Mouse (Mus musculus) R1 (cell line): ENCODE measurements around the gene Slc34a1.

Experiments
- DNase-seq: peaks from one replicate; pipeline ENCODE4 v3.0.0-alpha.2; 2018; ENCODE audit warnings: low read depth, low spot score

Slc34a1 gene

GRCm38 (mm10) chr13:55398088-55398487 lies at the start of gene Slc34a1:
Gene Slc34a1, plus strand, starts transcription at chr13:55398187.
- DNase-seq: no peak

DNA sequence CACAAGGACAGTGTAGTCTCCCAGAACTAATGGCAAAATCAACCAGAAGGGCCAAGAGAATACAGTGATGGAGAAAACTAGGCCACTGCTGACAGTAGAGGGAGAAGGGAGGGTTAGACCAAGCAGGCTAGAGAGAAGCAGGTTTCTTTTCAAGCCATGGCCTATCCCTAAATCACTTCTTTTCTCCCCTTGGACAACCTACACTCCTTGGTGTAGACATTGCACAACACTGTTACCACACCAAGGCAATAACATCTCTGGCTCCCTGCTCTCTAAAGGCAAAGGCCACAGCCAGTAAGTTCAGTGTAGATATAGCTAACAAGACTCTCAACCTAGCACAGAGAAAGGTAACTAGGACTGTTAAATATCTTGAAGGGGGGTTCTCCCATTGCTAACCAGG lies 36.8 kb upstream of the Slc34a1 start:
- no peak for DNase-seq

- no peak for DNase-seq
Measured at GRCm38 (mm10) chr13:55361974-55362452, 36.0 kb upstream of the Slc34a1 start.

DNA sequence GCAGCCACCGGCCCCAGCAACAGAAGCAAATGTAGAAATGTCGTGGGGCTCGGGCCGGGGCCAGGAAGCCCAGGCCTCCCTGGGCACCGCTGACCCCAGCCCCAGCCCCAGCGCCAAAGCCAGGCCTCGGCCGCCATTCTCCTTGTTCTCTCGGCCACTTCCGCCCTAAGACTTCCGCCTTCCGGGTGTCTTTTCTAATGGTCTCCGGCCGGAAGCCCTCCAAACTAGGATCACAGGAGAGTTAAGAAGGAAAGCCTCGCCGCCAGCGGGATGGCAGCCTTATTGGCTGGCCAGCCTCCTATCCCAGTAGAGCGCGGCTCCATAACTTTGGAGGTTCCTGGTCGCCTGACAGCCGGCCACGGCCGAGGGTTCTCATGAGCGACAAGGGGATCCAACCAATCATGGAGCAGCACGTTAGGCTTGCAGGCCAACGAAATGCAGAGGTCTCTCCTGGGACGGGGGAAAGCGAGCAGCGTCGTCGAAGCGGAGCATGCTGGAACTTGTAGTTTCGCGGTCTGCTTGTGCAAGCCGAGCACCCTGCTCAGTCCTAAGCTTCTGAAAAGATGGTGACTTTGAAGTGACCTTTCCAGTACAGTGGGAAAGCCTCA lies 35.4 kb upstream of the Slc34a1 start, which contains the start of gene Lman2:
Lman2 (minus strand) TSS at position 331 of the 608 bp plus-strand sequence.
- peak; percentile 100 for DNase-seq

- no peak for DNase-seq
Measured at GRCm38 (mm10) chr13:55368401-55368800, 29.6 kb upstream of the Slc34a1 start.

DNA sequence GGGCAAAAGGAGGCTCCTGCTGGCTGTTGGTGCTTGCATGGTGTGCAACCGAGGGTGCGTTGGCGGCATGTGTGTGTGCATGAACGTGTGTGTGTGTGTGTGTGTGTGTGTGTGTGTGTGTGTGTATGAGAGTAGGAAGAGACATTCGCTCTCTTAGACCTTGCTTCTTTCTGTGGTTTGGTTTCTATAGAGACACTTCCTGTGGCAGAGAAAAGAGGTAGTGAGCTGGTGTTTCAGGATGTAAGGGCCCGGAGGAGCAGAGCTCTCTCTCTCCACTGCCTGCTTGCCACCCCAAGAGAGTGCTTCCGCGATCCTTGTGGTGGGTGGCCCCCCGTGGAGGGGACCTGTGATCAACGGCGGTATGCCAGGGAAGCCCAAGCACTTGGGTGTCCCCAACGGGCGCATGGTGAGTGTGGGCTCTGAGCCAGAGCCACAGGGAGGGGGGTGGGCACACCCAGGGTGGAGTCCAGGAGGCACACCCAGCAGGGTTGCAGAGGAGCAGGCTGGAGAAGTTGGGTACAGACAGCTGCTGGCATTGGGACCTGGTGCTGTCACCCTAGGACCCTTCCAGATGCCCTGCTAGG lies 28.4 kb upstream of the Slc34a1 start, which contains the start of gene Rgs14:
Rgs14 (plus strand) TSS at position 202 of the 584 bp plus-strand sequence.
- no peak for DNase-seq

GRCm38 (mm10) chr13:55370234-55370633 lies 27.8 kb upstream of the Slc34a1 start:
- DNase-seq: no peak

GRCm38 (mm10) chr13:55371007-55371681 lies 26.8 kb upstream of the Slc34a1 start:
- no peak for DNase-seq

DNA sequence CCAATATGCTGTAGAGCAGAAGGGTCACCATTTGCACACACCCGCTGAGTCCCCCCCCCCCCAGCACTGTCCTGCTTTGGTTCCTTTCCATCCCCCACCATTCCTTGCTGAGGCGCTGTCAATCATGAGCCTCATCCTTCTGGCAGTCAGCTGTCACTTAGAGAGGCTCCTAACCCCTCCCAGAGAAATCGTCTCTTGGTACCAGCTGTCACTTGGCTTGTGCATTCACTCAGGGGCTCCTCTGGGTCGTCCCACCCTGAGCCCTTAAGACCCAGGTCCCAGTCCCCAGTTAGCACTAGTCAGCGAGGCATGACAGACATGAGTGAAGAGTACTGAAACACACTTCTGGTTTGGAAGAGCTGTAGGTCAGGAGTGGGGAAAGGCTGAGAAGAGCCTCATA lies 26.2 kb upstream of the Slc34a1 start:
- DNase-seq: no peak

- no peak for DNase-seq
Measured at GRCm38 (mm10) chr13:55374206-55374924, 23.6 kb upstream of the Slc34a1 start.

DNA sequence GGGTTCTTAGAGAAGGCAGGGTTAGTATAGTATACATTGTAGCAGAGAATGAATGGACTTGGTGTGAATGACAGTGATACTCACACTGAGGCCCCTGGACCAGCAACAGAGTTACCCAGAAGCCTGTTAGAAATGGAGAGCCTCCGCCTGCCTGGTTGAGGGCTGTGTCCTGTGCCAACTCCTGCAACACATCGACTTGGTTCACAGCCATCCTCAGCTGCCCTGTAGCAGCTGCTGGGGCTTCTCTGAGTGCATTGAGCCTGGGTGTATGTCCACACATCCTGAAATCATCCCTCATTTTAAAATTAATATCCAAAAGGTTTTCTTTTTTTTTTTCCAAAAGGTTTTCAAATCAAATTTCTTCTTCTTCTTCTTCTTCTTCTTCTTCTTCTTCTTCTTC lies 22.1 kb upstream of the Slc34a1 start:
- no peak for DNase-seq

DNA sequence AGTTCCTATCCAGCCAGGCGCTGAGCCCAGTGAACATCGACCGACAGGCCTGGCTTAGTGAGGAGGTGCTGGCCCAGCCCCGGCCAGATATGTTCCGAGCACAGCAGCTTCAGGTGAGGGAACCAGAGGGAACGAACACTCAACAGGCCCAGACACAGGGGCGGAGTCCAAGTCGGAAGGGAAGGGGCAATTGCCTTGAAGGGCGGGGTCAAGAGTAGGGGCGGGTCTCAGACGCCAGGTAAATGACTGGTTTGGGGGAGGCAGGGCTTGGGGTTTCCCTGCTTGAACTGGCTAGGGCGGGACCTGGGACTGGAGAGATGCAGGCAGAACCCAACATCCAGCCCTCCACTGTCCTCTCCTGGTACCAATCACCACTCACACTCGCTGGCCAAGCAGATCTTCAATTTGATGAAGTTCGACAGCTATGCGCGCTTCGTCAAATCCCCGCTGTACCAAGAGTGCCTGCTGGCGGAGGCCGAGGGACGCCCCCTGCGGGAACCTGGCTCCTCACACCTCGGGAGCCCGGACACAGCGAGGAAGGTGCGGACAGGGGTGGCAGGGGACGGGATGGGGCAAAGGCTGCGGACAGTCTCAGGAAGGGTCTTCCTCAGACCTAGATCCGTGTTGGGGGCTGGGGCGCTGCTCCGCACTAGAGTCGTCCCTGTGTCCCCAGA lies 18.9 kb upstream of the Slc34a1 start:
- peak; percentile 91 for DNase-seq

GRCm38 (mm10) chr13:55381790-55382189 lies 16.2 kb upstream of the Slc34a1 start:
- no peak for DNase-seq

DNA sequence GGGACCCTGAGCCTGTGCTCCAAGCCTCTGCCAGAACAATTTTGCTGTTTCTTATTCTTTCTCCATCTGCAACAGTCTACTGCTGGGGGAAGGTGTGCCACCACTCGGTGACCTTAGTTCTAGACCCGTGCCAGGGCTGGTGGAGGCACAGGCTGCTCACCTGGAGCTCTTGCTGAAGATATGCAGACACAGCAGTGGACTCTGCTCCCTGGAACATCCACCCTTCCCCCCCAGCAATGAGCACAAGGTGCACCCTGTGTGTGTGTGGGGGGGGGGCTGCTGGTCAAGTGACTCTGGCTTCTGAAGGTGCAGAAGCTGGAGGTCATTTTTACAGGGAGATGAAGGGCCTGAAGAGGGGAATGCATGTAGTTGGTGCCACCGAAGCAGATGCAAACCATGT lies 7.3 kb upstream of the Slc34a1 start:
- DNase-seq: no peak

GRCm38 (mm10) chr13:55391626-55392029 lies 6.4 kb upstream of the Slc34a1 start:
- no peak for DNase-seq

DNA sequence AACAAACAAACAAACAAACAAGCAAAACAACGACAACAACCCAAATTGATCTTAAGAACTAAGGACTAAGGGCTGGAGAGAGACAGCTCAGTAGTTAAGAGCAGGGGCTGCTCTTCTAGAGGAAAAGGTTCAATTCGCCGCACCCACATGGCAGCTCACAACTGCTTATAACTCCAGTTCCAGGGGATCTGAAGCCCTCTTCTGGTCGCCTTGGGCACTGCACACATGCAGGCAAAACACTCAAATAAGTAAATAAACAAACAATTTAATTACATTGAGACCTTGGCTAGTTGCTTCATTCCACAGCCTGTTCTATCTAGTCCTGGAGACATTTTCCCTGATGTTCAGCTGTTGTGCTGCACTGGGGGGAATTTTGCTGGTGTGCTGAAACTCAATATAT lies 5.1 kb upstream of the Slc34a1 start:
- DNase-seq: peak; percentile 85

- no peak for DNase-seq
Measured at GRCm38 (mm10) chr13:55399300-55400038, 1.5 kb downstream of the Slc34a1 start.

DNA sequence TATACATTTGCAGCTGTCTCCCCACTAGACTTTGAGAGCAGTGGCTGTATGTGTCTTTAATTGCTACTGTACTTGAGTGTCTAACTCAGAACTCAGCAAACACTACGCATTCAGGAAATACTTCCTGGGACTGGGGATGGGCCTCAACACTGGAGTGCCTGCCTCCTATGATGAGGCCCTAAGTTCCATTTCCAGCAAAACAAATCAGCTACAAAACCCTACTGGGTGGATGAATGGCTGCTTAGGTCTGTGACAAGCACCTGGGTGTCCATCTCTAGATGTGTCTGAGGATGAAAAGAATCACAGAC lies 2.0 kb downstream of the Slc34a1 start:
- no peak for DNase-seq

GRCm38 (mm10) chr13:55403266-55403665 lies 5.3 kb downstream of the Slc34a1 start:
- no peak for DNase-seq

- DNase-seq: no peak
Measured at GRCm38 (mm10) chr13:55403935-55404852, 6.2 kb downstream of the Slc34a1 start.
